Mouse (Mus musculus): ENCODE data around the gene Hnf1a. TPM values are rescaled to one million over a fixed set of nuclear protein-coding genes. Genes with fewer than 3 reads are reported as not detected.
"Not testable (repeated sequence)": the region's sequence is repeated elsewhere in the genome, so short reads cannot be mapped to it uniquely, and the experiment has no call there.

Hnf1a gene
- polyA plus RNA-seq, 1 experiment: 0.14 TPM

DNA sequence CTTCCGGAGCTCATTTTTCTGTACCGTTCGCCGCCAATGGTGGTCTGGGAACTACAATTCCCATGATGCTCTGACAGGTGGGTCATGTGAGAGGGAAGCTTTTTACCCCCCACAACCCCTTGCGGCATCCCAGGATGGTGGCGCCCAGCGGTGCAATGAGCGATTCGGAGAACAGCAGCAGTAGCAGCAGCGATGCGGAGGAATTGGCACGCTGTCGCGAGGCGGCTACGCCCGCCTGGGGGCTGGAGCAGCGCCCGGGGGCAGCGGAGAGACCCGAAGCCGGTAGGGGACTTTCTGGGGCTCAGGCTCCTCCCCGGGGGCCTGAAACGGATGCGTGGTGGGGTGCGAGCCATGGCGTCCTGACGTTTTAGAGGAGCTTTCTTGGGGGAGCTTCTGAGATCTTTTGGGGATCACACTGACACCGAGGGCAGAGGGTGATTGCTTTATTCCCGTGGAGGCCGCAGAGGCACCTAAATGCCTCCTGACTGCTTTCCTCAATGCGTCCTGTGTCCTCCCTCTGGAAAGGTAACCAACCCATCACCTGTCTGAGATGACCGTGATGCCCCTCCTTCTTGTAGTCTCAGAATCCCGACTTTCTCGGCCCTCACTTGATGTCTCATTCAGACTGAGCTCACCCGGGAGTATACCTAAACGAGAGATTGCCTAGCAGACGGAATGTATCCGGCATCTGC, 28.7 kb downstream of the Hnf1a start, which contains the start of gene 2210016L21Rik:
2210016L21Rik (plus strand) TSS at position 85 of the 692 bp plus-strand sequence.
- TF ChIP-seq TAL1 (IDR thresholded peaks at IDR 0.05; ENCODE audit: low read length) (no peak), GATA1 (IDR thresholded peaks at IDR 0.05; ENCODE audit: low read length) (no peak)
- H3K27me3 ChIP-seq (ENCODE audit: control insufficient read depth): no peaks in the 10 kb centered on the region
- H3K9me3 ChIP-seq (ENCODE audit: control insufficient read depth, low read length): no peaks in the 10 kb centered on the region
- peak within 1 kb of the TSS; percentile 85 for H3K4me3 ChIP-seq (replicated peaks)
- H3K4me1 ChIP-seq (ENCODE audit: control insufficient read depth): peaks cover 24% of the 10 kb centered on the region
- H3K36me3 ChIP-seq (ENCODE audit: control insufficient read depth): peaks cover 21% of the 10 kb centered on the region

DNA sequence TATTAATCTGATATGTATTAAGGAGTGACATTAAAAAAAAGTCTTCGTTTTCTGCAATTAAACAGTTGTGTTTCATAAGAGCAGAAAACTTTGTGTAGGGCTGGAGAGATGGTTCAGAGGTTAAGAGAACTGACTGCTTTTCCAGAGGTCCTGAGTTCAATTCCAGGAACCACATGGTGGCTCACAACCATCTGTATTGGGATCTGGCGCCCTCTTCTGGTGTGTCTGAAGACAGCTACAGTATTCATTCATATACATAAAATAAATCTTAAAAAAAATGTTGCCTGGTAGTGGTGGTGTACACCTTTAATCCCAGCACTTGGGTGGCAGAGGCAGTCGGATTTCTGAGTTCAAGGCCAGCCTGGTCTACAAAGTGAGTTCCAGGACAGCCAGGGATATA, 29.8 kb downstream of the Hnf1a start:
- Histone ChIP-seq H3K36me3 (ENCODE audit: control insufficient read depth) (peaks cover 11% of the 10 kb centered on the region), H3K4me1 (ENCODE audit: control insufficient read depth) (peaks cover 26% of the 10 kb centered on the region)
- not testable (repeated sequence) for H3K27me3 ChIP-seq (ENCODE audit: control insufficient read depth); H3K9me3 ChIP-seq (ENCODE audit: control insufficient read depth, low read length); H3K4me3 ChIP-seq (replicated peaks)

DNA sequence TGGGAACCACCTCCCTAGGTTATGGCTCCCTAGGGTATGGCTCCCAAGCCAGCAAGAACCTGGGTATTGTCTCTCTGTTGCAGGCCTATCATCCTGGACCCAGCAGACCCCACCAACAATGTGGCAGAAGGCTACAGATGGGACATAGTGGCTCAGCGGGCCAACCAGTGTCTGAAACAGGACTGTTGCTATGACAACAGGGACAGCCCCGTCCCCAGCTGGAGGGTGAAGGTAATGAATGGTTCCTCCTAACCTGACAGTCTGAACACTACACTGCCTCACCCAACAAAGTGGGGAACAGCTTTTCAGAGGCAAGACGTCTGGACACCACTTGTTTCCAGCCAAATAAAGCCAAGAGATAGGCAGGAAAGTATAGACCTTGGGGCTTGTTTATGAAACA, 35.1 kb downstream of the Hnf1a start:
- peaks cover 5% of the 10 kb centered on the region for H3K4me1 ChIP-seq (ENCODE audit: control insufficient read depth)
- H3K4me3 ChIP-seq (replicated peaks): no peak overlapping the region
- 0 out of 2 replicates have a peak, but pooled peaks cover 2% of the 10 kb centered on the region for H3K27me3 ChIP-seq (ENCODE audit: control insufficient read depth)
- H3K9me3 ChIP-seq (ENCODE audit: control insufficient read depth, low read length): no peaks in the 10 kb centered on the region
- TF ChIP-seq GATA1 (IDR thresholded peaks at IDR 0.05; ENCODE audit: low read length) (no peak), TAL1 (IDR thresholded peaks at IDR 0.05; ENCODE audit: low read length) (no peak)
- H3K36me3 ChIP-seq (ENCODE audit: control insufficient read depth): no peaks in the 10 kb centered on the region

DNA sequence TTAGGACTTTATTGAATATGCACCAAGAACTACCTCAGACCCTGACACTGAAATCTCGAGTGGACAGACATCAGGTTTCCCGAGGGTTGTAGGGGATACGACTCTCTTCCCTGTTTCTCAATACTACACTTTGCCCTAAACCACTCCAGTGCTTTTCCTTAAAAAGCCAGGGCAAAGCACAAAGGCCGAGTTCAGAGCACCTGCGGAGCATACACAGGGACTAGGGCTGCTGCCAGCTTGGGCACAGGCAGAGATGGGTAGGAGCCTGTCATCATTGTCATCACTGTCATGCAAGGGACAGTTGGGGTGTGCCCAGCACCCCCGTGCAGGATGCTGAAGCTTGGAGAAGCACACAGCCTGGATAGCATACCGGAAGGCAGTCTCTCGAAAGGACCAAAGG, 37.7 kb downstream of the Hnf1a start:
- TF ChIP-seq GATA1 (IDR thresholded peaks at IDR 0.05; ENCODE audit: low read length) (no peak), TAL1 (IDR thresholded peaks at IDR 0.05; ENCODE audit: low read length) (no peak)
- Histone ChIP-seq H3K9me3 (ENCODE audit: control insufficient read depth, low read length) (no peaks in the 10 kb centered on the region), H3K27me3 (ENCODE audit: control insufficient read depth) (0 out of 2 replicates have a peak, but pooled peaks cover 2% of the 10 kb centered on the region), H3K36me3 (ENCODE audit: control insufficient read depth) (no peaks in the 10 kb centered on the region), H3K4me1 (ENCODE audit: control insufficient read depth) (peaks cover 5% of the 10 kb centered on the region), H3K4me3 (replicated peaks) (no peak overlapping the region)

DNA sequence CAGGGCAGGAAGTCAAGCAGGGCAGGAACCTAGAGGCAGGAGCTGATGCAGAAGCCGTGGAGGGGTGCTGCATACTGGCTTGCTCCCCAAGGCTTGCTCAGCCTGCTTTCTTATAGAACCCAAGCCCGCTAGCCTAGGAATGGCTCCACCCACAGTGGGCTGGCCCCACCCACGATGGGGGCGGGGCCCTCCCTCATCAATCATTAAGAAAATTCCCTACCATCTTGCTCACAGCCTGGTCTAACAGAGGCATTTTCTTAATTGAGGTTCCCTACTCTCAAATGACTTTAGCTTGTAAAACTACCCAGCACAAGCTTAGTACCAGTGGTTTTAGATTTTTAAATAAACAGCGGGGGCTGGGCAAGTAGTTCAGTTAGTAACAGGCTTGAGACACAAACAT, 39.3 kb downstream of the Hnf1a start:
- TF ChIP-seq GATA1 (IDR thresholded peaks at IDR 0.05; ENCODE audit: low read length): no peak
- TF ChIP-seq TAL1 (IDR thresholded peaks at IDR 0.05; ENCODE audit: low read length): no peak
- 0 out of 2 replicates have a peak, but pooled peaks cover 2% of the 10 kb centered on the region for H3K27me3 ChIP-seq (ENCODE audit: control insufficient read depth)
- H3K4me1 ChIP-seq (ENCODE audit: control insufficient read depth): no peaks in the 10 kb centered on the region
- H3K36me3 ChIP-seq (ENCODE audit: control insufficient read depth): no peaks in the 10 kb centered on the region
- no peak overlapping the region for H3K4me3 ChIP-seq (replicated peaks)
- H3K9me3 ChIP-seq (ENCODE audit: control insufficient read depth, low read length): no peaks in the 10 kb centered on the region

DNA sequence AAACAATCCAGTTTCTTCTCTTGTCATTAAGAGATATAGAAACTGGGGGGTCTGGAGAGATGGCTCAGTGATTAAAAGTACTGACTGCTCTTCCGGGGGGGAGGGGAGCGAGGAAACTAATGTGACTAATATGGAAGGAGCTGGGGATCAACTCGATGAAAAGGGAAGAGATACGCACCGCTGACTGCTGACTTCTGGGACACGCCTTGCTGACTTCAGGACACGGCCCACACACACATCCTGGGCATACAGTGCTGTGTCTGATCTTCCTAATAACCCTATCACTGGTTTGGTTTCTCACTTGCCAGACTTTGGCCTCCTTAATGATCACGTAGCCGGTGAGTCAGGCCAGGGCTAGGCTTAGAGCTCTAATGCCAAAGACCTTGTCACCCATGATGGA, 44.1 kb downstream of the Hnf1a start:
- Histone ChIP-seq H3K9me3 (ENCODE audit: control insufficient read depth, low read length) (peaks cover 2% of the 10 kb centered on the region; the same call in 1 of the 2 replicates), H3K27me3 (ENCODE audit: control insufficient read depth) (no peaks in the 10 kb centered on the region), H3K4me1 (ENCODE audit: control insufficient read depth) (peaks cover 5% of the 10 kb centered on the region), H3K4me3 (replicated peaks) (no peak overlapping the region), H3K36me3 (ENCODE audit: control insufficient read depth) (no peaks in the 10 kb centered on the region)
- TF ChIP-seq GATA1 (IDR thresholded peaks at IDR 0.05; ENCODE audit: low read length) (no peak), TAL1 (IDR thresholded peaks at IDR 0.05; ENCODE audit: low read length) (no peak)

DNA sequence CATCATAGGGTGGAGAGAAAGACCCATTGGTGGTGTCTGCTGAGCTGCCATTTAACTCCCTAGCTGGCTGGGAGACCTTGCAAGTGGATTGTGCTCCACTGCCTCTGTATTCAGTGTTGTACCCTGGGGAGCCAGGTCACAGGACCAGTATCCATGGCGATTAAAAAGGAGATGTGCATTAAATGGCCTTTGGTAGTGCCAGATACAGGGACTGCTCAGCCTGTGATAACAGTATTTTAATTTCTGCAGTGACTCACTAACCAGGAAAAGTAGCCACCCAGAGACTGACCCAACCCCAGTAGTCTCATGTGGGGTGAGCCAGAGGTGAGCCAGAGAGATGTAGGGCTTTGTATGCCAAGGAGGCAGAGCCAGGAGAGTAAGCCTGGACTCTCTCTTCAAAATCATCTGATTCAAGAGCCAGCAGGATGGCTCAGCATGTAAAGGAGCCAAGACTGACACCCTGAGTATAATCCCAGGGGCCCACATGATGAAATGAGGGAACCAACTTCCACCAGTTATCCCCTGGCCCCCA, 44.7 kb downstream of the Hnf1a start:
- no peak overlapping the region for H3K4me3 ChIP-seq (replicated peaks)
- H3K36me3 ChIP-seq (ENCODE audit: control insufficient read depth): no peaks in the 10 kb centered on the region
- no peaks in the 10 kb centered on the region for H3K27me3 ChIP-seq (ENCODE audit: control insufficient read depth)
- H3K9me3 ChIP-seq (ENCODE audit: control insufficient read depth, low read length): peaks cover 2% of the 10 kb centered on the region; the same call in 1 of the 2 replicates
- peaks cover 7% of the 10 kb centered on the region for H3K4me1 ChIP-seq (ENCODE audit: control insufficient read depth)
- TF ChIP-seq GATA1 (IDR thresholded peaks at IDR 0.05; ENCODE audit: low read length) (no peak), TAL1 (IDR thresholded peaks at IDR 0.05; ENCODE audit: low read length) (no peak)

DNA sequence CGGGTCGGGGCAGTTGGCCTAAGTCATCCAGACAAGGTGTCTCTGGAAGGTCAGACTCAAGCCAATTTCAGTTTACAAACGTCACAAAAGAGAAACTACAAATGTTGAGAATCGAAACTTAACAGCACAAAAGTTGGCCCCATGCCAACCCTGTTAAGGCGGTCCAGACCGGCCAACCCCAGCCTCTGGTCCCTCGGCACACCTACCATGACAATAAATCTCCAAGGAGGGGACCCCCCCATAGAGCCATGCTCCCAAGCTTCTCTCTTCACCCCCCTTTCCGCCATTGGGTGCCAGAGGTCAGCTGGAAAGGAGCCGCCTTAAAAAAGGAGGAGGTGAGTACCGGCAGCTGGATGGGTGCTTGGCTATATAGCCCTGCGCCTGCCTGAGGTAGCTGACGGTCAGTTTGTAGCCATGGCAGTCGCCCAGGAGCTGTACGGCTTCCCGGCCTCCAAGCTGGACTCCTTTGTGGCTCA, 47.9 kb downstream of the Hnf1a start, which contains the start of gene Oasl1:
Oasl1 (plus strand) TSS at position 243 of the 476 bp plus-strand sequence.
- no peaks in the 10 kb centered on the region for H3K36me3 ChIP-seq (ENCODE audit: control insufficient read depth)
- TF ChIP-seq TAL1 (IDR thresholded peaks at IDR 0.05; ENCODE audit: low read length): no peak
- H3K4me1 ChIP-seq (ENCODE audit: control insufficient read depth): peaks cover 9% of the 10 kb centered on the region
- H3K27me3 ChIP-seq (ENCODE audit: control insufficient read depth): no peaks in the 10 kb centered on the region
- H3K9me3 ChIP-seq (ENCODE audit: control insufficient read depth, low read length): peaks cover 2% of the 10 kb centered on the region; the same call in 1 of the 2 replicates
- H3K4me3 ChIP-seq (replicated peaks): peak within 1 kb of the TSS; percentile 34

DNA sequence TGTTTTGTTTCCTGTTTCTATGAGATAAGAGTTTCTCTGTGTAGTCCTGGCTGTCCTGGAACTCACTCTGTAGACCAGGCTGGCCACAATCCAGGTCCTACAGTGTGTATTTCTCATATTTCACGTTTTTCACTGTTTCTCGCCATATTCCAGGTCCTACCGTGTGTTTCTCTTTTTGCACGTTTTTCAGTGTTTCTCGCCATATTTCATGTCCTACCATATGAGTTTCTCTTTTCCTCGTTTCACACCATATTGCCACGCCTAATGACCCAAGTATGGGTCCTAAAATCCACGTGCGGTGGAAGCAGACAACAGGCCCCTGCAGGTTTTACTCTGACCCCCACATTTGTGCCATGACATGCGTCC, 48.5 kb downstream of the Hnf1a start:
- H3K4me1 ChIP-seq (ENCODE audit: control insufficient read depth): peaks cover 9% of the 10 kb centered on the region
- TF ChIP-seq GATA1 (IDR thresholded peaks at IDR 0.05; ENCODE audit: low read length) (no peak), TAL1 (IDR thresholded peaks at IDR 0.05; ENCODE audit: low read length) (no peak)
- no peak overlapping the region for H3K4me3 ChIP-seq (replicated peaks)
- no peaks in the 10 kb centered on the region for H3K36me3 ChIP-seq (ENCODE audit: control insufficient read depth)
- H3K27me3 ChIP-seq (ENCODE audit: control insufficient read depth): no peaks in the 10 kb centered on the region
- peaks cover 2% of the 10 kb centered on the region; the same call in 1 of the 2 replicates for H3K9me3 ChIP-seq (ENCODE audit: control insufficient read depth, low read length)

Data from erythroblast, embryonic 14.5 days (primary cell).